Mouse (Mus musculus) kidney, embryonic 15.5 days (tissue): ENCODE data around the gene Nap1l4. TPM values are rescaled to one million over a fixed set of nuclear protein-coding genes. Genes with fewer than 3 reads are reported as not detected.
"Not testable (repeated sequence)": the region's sequence is repeated elsewhere in the genome, so short reads cannot be mapped to it uniquely, and the experiment has no call there.

Experiments used
- ATAC-seq: fragments of 200-750 bp; cut with Nextera tagmentation; replicated peaks from 2 replicates; pipeline ENCODE4 v1.8.0; 2017; ENCODE audit warnings: moderate TSS enrichment; ENCODE audit not compliant: low FRiP score
- H3K27ac ChIP-seq: fragments of 300-500 bp; sonication (generic); 2 replicates; pipeline ENCODE4 v1.5.1; 2015; ENCODE audit warnings: mild to moderate bottlenecking, inconsistent platforms
- H3K27me3 ChIP-seq: fragments of 300-500 bp; sonication (generic); 2 replicates; pipeline ENCODE4 v1.6.1; 2015; ENCODE audit warnings: inconsistent platforms
- H3K36me3 ChIP-seq: fragments of 300-500 bp; sonication (generic); 2 replicates; pipeline ENCODE4 v1.6.1; 2015; ENCODE audit warnings: inconsistent platforms
- H3K4me1 ChIP-seq: fragments of 300-500 bp; sonication (generic); 2 replicates; pipeline ENCODE4 v1.6.1; 2015; ENCODE audit warnings: inconsistent platforms
- H3K4me2 ChIP-seq: fragments of 300-500 bp; sonication (generic); 2 replicates; pipeline ENCODE4 v1.6.1; 2015; ENCODE audit warnings: moderate library complexity, mild to moderate bottlenecking, inconsistent platforms
- H3K4me3 ChIP-seq: fragments of 300-500 bp; sonication (generic); replicated peaks from 2 replicates; pipeline ENCODE4 v1.5.1; 2015; ENCODE audit warnings: mild to moderate bottlenecking, inconsistent platforms
- H3K9ac ChIP-seq: fragments of 300-500 bp; sonication (generic); 2 replicates; pipeline ENCODE4 v1.6.1; 2015; ENCODE audit warnings: mild to moderate bottlenecking, inconsistent platforms
- H3K9me3 ChIP-seq: fragments of 300-500 bp; sonication (generic); replicated peaks from 2 replicates; pipeline ENCODE4 v1.6.1; 2016; ENCODE audit warnings: inconsistent platforms
- WGBS: fragments of 180-500 bp; shearing (Covaris S2); methylation state at CpG from one replicate; pipeline ENCODE4 v1.1.7; 2015; ENCODE audit warnings: mixed read lengths; 5-methylcytosine and 5-hydroxymethylcytosine counted together
- polyA plus RNA-seq: library from polyadenylated mRNA; unstranded; fragments of >200 nt; fragmentation: Nextera tagmentation; extraction: Ambion mirVana; gene quantifications from 2 replicates; pipeline ENCODE4 v1.2.1, GENCODE M21; 2015

Gene Nap1l4
- polyA plus RNA-seq, 1 experiment from 2014 or later: 287 TPM

GRCm38 (mm10) chr7:143556964-143557610 is 8.2 kb upstream of the Nap1l4 start:
- Histone ChIP-seq H3K4me1 (no peaks in the 10 kb centered on the region), H3K27me3 (no peaks in the 10 kb centered on the region), H3K4me3 (no peak overlapping the region), H3K36me3 (peaks cover 84% of the 10 kb centered on the region), H3K27ac (no peak overlapping the region), H3K9ac (no peak overlapping the region), H3K9me3 (no peaks in the 10 kb centered on the region), H3K4me2 (no peak overlapping the region)
- ATAC-seq: no peak
- 87% methylated on average over 8 of the region's 8 CpGs for WGBS

GRCm38 (mm10) chr7:143549588-143550220 is 798 bp upstream of the Nap1l4 start:
- 32% methylated on average over 2 of the region's 2 CpGs for WGBS
- Histone ChIP-seq H3K9me3 (no peaks in the 10 kb centered on the region), H3K36me3 (peaks cover 16% of the 10 kb centered on the region), H3K27me3 (no peaks in the 10 kb centered on the region), H3K4me2 (peak overlapping the region; percentile 68), H3K4me1 (peaks cover 26% of the 10 kb centered on the region), H3K4me3 (peak overlapping the region; percentile 96), H3K27ac (peak overlapping the region; percentile 94), H3K9ac (peak overlapping the region; percentile 62)
- peak; percentile 15 for ATAC-seq

GRCm38 (mm10) chr7:143548231-143548961 is 510 bp downstream of the Nap1l4 start:
- Histone ChIP-seq H3K27ac (peak overlapping the region; percentile 96), H3K4me1 (peaks cover 32% of the 10 kb centered on the region), H3K36me3 (peaks cover 14% of the 10 kb centered on the region; the same call in 1 of the 2 replicates), H3K9me3 (no peaks in the 10 kb centered on the region), H3K4me3 (peak overlapping the region; percentile 96), H3K27me3 (no peaks in the 10 kb centered on the region), H3K4me2 (peak overlapping the region; percentile 65), H3K9ac (peak overlapping the region; percentile 92)
- peak; percentile 83 for ATAC-seq
- WGBS: under 1% methylated on average over 41 of the region's 63 CpGs

GRCm38 (mm10) chr7:143546554-143546953 is 2.4 kb downstream of the Nap1l4 start:
- Histone ChIP-seq H3K27ac (no peak overlapping the region), H3K27me3 (no peaks in the 10 kb centered on the region), H3K4me2 (peak overlapping the region; percentile 65; the same call in 1 of the 2 replicates), H3K9ac (0 out of 2 replicates have a peak overlapping the region, but pooled peaks have one; percentile 7), H3K9me3 (no peaks in the 10 kb centered on the region), H3K4me1 (peaks cover 40% of the 10 kb centered on the region), H3K4me3 (no peak overlapping the region), H3K36me3 (peaks cover 10% of the 10 kb centered on the region; the same call in 1 of the 2 replicates)
- no peak for ATAC-seq
- WGBS: 57% methylated on average over 2 of the region's 2 CpGs

- Histone ChIP-seq H3K27ac (no peak overlapping the region), H3K9me3 (no peaks in the 10 kb centered on the region), H3K27me3 (no peaks in the 10 kb centered on the region), H3K4me3 (no peak overlapping the region), H3K4me2 (no peak overlapping the region), H3K4me1 (peaks cover 34% of the 10 kb centered on the region), H3K9ac (no peak overlapping the region), H3K36me3 (peaks cover 22% of the 10 kb centered on the region)
- no peak for ATAC-seq
- 93% methylated on average over 2 of the region's 2 CpGs for WGBS
These were observed 4.5 kb downstream of the Nap1l4 start for GRCm38 (mm10) chr7:143544368-143544767.

GRCm38 (mm10) chr7:143538671-143539070 is 10.2 kb downstream of the Nap1l4 start:
- Histone ChIP-seq H3K27me3 (no peaks in the 10 kb centered on the region), H3K9ac (no peak overlapping the region), H3K27ac (no peak overlapping the region), H3K4me1 (peaks cover 9% of the 10 kb centered on the region), H3K4me3 (no peak overlapping the region), H3K4me2 (no peak overlapping the region), H3K36me3 (peaks cover 68% of the 10 kb centered on the region), H3K9me3 (no peaks in the 10 kb centered on the region)
- WGBS: 71% methylated on average over 1 of the region's 1 CpGs
- no peak for ATAC-seq

GRCm38 (mm10) chr7:143538229-143538628 is 10.7 kb downstream of the Nap1l4 start:
- H3K36me3 ChIP-seq: peaks cover 73% of the 10 kb centered on the region
- ATAC-seq: not testable (repeated sequence)
- 91% methylated on average over 6 of the region's 6 CpGs for WGBS

GRCm38 (mm10) chr7:143536251-143536650 is 12.7 kb downstream of the Nap1l4 start:
- Histone ChIP-seq H3K4me1 (no peaks in the 10 kb centered on the region), H3K9me3 (no peaks in the 10 kb centered on the region), H3K36me3 (peaks cover 92% of the 10 kb centered on the region), H3K4me3 (no peak overlapping the region), H3K4me2 (no peak overlapping the region), H3K27ac (no peak overlapping the region), H3K9ac (no peak overlapping the region), H3K27me3 (no peaks in the 10 kb centered on the region)
- no peak for ATAC-seq
- WGBS: 87% methylated on average over 3 of the region's 3 CpGs

More at GRCm38 (mm10) chr7:143538229-143538628, 10.7 kb downstream of the Nap1l4 start:
- H3K27ac ChIP-seq, H3K4me2 ChIP-seq, H3K9me3 ChIP-seq, H3K4me1 ChIP-seq, H3K9ac ChIP-seq, H3K4me3 ChIP-seq, H3K27me3 ChIP-seq: not testable (repeated sequence)

GRCm38 (mm10) chr7:143533284-143533683 is 15.6 kb downstream of the Nap1l4 start:
- H3K4me3 ChIP-seq: no peak overlapping the region
- H3K9ac ChIP-seq: no peak overlapping the region
- ATAC-seq: no peak
- H3K9me3 ChIP-seq: no peaks in the 10 kb centered on the region
- H3K36me3 ChIP-seq: peaks cover 100% of the 10 kb centered on the region
- no peak overlapping the region for H3K27ac ChIP-seq
- H3K4me1 ChIP-seq: no peaks in the 10 kb centered on the region
- no peaks in the 10 kb centered on the region for H3K27me3 ChIP-seq
- 87% methylated on average over 2 of the region's 2 CpGs for WGBS
- no peak overlapping the region for H3K4me2 ChIP-seq

- H3K4me1 ChIP-seq: no peaks in the 10 kb centered on the region
- 87% methylated on average over 1 of the region's 1 CpGs for WGBS
- H3K36me3 ChIP-seq: peaks cover 100% of the 10 kb centered on the region
- ATAC-seq: no peak
- H3K9me3 ChIP-seq: no peaks in the 10 kb centered on the region
- no peak overlapping the region for H3K4me2 ChIP-seq
- no peak overlapping the region for H3K9ac ChIP-seq
- no peak overlapping the region for H3K4me3 ChIP-seq
- H3K27ac ChIP-seq: no peak overlapping the region
- no peaks in the 10 kb centered on the region for H3K27me3 ChIP-seq
These were observed 16.5 kb downstream of the Nap1l4 start for GRCm38 (mm10) chr7:143532410-143532809.

- Histone ChIP-seq H3K4me2 (no peak overlapping the region), H3K36me3 (peaks cover 100% of the 10 kb centered on the region), H3K4me3 (no peak overlapping the region), H3K27ac (no peak overlapping the region), H3K9ac (no peak overlapping the region), H3K9me3 (no peaks in the 10 kb centered on the region), H3K27me3 (no peaks in the 10 kb centered on the region), H3K4me1 (no peaks in the 10 kb centered on the region)
- no peak for ATAC-seq
- WGBS: 75% methylated on average over 4 of the region's 4 CpGs
These were observed 29.6 kb downstream of the Nap1l4 start for GRCm38 (mm10) chr7:143519333-143519732.

GRCm38 (mm10) chr7:143514416-143514768 is 34.5 kb downstream of the Nap1l4 start:
- 96% methylated on average over 4 of the region's 4 CpGs for WGBS
- Histone ChIP-seq H3K27me3 (no peaks in the 10 kb centered on the region), H3K4me3 (no peak overlapping the region), H3K4me2 (no peak overlapping the region), H3K9me3 (no peaks in the 10 kb centered on the region), H3K9ac (no peak overlapping the region), H3K4me1 (no peaks in the 10 kb centered on the region), H3K36me3 (peaks cover 74% of the 10 kb centered on the region), H3K27ac (no peak overlapping the region)
- ATAC-seq: no peak
